Mouse (Mus musculus) retina, postnatal 1 day (tissue): ENCODE data around the gene Gm7534.
"Not testable (repeated sequence)": the region's sequence is repeated elsewhere in the genome, so short reads cannot be mapped to it uniquely, and the experiment has no call there.

Experiments used
- DNase-seq: peaks from one replicate; pipeline ENCODE4 v3.0.0-alpha.2; 2012

Gm7534 gene

DNA sequence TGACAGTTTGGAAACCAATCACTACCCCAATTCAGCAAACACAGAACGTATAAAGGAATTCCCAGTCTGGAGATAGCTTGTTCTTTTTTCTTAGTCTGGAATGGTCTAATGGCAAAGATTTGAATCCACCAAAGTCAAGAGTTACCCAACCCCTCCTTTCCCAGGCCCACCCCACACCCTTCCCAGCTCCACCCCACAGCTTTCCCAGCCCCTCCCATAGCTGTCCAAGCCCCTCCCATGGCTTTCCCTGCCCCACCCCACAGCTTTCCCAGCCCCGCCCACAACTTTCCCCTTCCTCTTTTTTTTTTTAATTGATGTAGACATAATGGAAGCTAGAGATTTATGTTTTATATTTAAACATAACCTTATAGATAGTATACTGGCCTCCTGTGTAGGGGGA is 3.4 kb downstream of the Gm7534 start:
- DNase-seq, result no peak

DNA sequence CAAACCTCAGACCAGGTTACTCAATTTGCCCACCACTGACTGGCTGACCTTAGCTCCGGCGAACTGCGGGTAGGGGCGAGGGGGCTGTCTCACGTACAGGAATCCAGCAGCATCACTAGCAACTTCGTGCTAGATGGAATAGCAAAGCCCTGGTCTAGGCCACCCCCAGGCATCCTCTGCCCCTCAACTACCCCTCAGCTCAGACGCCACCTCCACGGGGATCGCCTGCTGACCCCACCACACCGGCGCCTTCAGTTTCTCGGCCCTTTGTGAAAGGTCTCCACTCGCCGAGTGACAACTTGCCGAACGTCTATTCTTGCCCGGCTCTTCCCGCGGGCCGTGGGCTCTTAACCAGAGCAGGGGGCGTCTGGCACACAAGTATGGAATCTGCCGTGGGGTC is 16.5 kb downstream of the Gm7534 start:
- no peak for DNase-seq

DNA sequence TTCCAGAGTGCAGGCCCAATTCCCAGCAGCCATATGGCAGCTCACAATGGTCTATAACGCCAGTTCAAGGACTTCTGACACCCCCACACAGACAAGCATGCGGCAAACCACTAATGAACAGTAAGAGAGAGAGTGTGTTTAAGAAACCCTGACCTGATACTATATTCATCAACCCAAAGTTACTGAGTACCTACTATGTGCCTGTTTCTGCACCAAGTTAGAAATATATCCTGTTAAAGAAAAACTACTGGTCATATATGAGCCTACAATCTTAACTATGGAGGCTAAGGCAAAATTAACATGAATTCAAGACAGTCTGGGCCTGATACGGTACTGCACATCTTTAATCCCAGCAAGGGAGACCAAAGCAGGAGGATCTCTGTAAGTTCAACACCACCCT is 17.2 kb downstream of the Gm7534 start:
- DNase-seq, result no peak

DNA sequence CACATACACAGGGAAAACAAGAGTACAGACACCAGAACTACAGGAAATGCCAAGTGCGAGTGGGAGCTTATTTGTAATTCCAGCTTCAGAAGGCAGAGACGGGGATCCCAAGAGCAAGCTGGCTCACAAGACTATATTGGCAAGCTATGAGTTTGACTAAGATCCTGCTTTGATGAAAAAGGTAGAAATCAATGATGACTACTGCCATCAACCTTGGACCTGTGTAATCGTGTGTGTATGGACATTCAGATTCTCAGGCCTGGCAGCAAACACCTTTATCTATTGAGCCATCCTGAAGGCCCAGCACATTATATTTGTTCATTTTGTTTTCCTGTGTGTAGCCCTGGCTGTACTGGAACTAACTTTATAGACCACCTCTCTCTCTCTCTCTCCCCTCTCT is 19.1 kb downstream of the Gm7534 start:
- no peak for DNase-seq

DNA sequence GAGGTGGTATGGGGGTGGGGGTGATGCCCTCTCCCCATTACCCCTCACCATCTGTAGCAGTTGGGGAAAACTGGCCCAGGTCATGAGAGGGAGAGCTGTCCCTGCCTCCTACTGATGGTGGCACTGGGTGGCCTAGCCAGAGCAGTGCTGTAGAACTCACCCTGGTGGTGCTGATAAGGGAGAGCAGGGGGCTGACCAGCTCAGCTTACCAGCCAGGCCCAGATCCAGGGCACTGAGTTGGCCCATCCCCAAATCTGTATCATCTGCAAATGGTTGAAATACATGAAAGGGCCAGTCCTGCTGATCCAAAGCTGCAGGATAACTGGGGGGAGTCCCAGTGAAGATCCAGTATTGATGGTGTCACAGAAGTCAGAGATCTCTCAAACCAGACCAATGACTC is 21.0 kb downstream of the Gm7534 start:
- no peak for DNase-seq

DNA sequence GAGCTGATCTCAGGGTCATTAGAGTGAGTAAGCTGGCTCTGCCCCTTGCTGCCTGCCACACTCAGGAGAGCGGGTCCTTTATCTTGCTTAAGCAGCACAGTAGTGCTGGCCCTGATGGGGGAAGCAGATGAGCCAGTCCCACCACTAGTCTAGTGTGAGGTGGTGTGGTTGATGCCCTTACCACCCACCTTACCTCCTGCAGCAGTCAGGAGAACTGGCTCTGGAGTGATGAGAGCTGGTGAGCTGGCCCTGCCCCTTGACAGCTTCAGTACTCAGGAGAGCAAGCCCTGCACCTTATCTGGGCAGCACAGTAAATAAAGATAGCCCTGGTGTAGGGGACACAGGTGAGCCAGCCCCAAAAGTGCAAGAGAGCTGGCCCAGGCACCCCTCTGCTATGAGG is 21.7 kb downstream of the Gm7534 start:
- DNase-seq, result no peak

DNA sequence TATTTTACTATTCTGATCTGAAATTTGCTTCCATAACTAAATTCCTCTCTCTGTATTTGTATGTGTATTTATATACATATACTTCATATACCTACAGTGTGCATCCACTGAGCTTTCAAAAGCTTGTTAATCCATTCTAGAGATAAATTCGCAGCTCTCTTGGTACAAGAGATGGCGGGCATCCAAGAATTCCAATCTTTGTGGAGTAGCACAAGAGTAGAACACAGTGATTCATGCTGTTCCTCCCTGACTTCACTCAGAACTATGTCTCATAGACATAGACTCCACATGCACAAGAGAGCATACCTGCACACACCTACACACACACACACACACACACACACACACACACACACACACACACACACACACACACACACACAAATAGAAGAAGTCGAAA is 30.4 kb downstream of the Gm7534 start:
- no peak for DNase-seq

DNA sequence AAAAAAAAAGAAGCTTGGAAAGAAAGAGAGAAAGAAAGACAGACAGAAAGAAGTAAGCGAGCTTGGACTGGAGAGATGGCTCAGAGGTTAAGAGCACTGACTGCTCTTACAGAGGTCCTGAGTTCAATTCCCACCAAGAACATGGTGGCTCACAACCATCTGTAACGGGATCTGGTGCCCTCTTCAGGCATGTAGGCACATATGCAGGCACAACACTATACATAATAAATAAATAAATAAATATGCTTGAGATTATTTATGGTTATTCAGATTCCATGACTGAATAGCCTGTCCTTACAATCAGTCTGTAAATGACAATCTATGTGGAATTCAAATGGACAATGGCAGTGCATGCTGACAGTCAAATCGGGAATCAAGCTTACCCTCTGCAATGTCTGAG is 35.9 kb downstream of the Gm7534 start:
- no peak for DNase-seq

DNA sequence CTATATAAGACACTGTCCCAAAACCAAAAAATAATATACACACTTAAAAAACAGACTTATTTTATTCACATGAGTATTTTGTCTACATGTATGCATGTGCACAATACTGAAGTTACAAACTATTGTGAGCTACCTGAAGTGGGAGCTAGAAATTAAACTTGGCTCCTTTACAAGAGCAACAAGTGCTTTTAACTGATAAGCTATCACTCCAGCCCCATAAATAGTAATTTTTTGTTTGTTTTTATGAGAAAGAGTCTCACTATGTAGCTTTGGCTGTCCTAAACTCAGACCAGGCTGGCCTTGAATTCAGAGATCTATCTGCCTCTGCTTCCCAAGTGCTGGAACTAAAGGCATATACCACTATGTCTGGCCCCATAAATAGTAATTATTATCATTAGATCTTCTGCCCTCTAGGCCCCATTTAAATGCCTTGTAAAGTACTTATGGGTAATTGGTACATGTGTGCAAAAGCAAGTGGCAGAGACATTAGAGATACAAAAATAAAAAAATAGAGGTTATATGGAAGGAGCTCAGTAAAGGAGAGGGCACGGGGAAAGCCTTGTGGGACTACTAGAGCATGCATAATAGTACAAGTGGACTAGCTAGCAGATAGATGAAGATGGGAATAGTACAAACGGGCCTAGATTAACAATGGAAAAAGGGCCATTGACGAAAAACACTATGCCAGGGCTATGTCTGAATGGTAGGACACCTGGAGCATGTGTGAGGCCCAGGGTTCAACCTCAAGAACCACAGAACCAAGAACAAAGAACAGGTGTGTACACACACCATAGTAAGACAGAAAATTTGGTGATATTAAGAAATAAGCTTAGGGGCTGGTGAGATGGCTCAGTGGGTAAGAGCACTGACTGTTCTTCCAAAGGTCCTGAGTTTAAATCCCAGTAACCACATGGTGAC is 37.0 kb downstream of the Gm7534 start:
- no peak for DNase-seq

DNA sequence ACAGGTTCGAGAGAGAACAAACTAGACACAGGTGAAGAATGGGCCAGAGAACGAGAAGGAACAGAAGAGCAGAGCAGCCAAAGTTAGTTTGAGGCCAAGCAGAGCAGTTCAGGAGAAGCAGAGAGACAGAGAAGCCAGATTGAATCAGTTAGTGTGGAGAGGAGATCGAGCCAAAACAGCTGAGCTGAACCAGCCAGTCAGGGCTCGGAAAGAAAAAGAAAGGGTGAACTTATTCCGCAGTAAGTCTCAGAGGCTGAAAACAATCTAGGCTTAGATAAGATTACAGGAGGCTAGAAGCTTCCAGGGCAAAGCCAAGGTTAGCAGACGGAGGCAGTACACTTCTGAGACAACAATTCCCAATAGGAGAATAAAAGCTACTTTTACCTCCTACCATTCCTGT is 37.8 kb downstream of the Gm7534 start:
- DNase-seq, result no peak

DNA sequence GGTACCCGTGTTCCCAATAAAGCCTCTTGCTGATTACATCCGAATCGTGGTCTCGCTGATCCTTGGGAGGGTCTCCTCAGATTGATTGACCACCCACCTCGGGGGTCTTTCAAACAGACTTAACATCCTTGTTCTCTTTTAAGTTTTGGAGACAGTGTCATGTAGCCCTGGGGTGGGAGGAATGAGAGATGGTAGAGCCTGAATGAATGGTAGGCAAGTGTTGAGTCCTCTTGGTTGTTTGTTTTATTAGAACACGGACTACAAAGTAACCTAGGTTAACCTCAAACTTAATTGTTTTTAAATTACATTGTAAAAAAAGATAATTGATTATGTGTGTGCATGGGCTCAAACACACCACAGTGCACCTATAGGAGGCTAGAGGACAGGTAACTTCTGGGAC is 38.2 kb downstream of the Gm7534 start:
- no peak for DNase-seq

DNA sequence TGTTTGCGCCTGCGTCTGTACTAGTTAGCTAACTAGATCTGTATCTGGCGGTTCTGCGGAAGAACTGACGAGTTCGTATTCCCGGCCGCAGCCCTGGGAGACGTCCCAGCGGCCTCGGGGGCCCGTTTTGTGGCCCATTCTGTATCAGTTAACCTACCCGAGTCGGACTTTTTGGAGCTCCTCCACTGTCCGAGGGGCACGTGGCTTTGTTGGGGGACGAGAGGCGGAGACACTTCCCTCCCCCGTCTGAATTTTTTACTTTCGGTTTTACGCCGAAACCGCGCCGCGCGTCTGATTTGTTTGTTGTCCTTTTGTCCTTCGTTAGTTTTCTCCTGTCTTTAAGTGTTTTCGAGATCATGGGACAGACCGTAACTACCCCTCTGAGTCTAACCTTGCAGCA is 42.7 kb downstream of the Gm7534 start:
- peak; percentile 50 for DNase-seq

DNA sequence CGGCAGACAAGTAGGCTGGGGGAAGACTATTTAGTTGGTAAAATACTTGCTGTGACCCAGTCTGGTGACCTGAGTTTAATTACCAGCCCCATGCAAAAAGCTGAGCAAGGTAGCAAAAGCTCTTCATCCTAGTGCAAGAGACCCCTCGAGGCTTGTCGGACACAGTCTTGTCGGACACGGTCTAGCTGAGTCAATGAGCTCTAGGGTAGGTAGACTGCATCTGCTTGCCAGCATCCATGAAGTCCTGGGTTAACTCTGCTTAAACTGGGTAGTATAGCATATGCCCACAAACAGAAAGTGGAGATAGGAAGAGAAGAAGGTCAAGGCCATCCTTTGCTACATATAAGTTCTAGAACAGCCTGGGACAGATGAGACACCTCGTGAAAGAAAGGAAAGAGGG is 44.0 kb downstream of the Gm7534 start:
- DNase-seq, result no peak

DNA sequence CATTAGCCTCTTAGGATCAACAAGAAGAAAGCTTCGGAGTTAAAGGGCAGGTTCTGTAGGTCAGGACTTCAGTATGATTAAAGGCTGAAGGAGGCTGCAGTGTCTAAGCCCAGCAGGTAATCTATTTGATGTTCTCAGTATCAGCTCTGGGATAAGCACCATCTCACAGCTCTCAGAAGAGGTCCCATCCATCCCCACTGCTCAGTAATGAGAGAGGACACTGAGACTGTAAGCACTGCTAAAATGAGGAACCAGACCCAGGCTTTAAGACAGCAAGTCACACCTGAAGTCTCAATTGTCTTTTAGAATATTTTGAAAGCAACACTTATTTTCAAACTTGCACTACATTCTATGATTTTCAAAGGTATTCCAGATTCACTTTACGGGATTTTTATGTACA is 45.2 kb downstream of the Gm7534 start:
- peak; percentile 2 for DNase-seq

DNA sequence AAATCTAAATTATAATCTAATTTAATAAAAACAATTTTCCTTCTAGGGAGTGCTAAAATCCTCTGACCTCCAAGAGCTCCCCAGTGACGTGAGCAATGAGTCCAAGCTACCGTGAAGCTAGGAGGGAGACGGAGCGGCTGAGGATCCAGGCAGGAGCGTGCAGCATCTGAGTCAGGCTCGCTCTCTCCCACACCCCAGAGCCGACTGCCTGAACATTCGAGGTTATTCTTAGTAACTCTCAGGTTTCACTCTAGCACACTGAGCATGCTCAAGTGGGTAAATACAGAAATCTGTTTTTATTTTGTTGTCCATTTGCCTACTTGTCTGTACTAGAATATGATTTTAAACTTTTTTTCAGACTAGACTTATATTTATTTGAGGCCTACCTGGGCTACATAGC is 46.1 kb downstream of the Gm7534 start:
- no peak for DNase-seq

DNA sequence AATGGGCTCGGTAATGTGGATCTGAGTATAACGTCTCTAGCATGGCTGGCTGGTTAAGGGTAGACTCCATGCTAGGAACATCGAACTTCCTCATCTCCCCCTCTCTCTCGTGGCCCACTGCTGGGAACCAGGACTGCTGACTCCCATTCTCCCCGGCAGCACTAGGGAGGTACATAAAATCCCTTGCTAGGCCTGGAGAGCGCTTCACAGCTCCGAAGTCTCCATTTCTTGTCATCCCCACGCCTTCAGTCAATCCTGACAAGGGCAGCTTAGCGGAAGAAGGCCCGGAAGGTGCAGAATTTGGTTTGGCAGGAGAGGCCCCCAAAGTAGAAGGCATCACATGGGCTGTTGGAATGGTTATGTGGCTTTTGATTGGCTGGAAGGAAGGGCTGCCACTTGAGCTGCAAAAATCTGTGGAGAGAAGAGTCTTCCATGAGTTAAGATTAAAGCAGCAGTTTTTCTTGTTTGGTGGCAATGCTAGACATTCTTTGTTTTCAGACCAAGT is 46.8 kb downstream of the Gm7534 start:
- DNase-seq, result no peak

DNA sequence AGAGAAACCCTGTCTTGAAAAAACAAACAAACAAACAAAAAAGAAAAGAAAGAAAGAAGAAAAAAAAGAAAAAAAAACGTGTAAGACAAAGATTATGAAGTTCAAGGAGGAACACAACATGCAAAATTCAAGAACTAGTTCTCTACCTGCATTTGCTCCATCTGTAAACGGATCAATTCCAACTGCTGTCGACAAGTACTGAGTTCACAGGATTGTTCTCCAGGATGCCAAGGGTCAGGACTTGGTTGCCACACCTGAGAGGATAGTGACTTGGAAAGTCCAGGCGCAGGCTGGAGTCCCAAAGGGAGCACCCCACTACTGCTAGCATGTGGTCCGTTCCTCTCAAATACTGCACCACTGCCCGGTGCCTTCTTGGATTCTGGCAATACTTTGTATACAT is 47.3 kb downstream of the Gm7534 start:
- DNase-seq, result no peak

DNA sequence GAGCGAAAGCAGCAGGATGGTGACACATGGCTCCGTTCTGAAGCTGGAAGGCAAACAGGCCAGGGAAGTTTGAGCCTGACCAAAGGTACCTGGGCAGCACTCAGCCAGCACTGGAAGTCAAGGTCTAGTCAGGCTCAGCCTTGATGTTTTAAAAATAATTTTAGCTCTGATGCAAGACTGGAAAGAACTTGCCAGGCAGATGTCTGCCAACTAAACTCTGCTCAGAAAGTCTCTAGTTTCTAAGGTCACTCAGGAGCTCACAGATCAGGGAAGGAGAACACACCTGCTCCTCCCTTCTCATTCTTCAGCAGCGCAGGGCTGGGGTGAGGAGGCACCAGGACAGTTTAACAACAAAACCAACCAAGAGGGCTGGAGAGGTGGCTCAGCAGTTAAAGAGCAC is 48.5 kb downstream of the Gm7534 start:
- no peak for DNase-seq

DNA sequence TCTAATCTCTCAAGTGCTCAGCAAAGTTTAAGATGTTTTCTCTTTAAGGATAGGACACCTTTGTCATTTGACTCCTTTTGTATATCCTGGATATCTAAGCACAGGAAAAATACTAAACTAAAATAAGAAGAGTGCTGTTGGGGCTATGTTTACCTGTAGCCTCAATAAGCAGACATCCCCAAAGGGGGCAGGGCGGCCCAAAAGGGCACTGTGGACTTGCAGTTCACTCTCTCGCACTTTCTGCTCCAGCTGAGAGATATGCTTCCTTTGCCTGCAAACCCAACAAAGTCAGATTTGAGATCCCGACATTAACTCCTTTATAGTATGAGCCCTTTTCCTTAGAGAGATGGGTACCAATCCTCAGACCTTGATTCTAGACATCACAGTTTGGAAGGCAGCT is 49.1 kb downstream of the Gm7534 start:
- no peak for DNase-seq

DNA sequence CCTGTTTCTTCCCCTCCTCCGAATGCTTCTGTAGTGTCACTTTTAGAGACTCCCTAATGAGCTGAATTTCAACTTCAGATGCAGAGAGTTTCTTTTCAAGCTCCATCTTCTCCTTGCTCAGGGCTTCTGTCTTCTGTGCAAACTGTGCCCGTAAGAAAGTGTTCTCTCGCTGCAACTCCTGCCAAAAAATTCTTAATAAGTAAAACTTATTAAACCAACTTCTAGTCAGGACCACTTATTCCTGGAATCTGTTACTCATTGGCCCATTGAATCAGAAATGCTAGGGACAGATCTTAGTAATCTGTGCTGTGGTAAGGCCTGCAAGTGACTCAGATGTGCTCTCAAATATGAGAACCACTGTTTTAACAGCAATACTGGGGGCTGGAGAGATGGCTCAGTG is 50.7 kb downstream of the Gm7534 start:
- no peak for DNase-seq

DNA sequence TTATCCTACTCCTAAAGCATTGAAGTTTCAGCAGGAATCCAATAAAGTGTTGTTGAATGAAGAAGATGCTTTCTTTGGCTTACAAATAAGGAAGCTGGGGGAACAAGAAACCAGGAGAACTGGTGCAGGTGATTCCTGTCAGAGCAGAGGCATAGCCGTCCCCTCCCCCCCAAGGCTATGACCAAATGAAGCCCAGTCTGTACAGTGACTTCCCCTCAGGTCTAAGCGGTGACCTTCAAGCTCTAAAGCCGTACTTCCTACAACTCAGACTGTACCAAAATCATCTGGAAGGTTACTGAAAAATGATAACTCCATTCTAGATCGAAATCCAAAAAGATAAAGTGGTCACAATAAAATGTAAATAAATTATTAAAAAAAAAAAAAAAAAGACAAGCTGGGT is 53.4 kb downstream of the Gm7534 start:
- DNase-seq, result no peak

DNA sequence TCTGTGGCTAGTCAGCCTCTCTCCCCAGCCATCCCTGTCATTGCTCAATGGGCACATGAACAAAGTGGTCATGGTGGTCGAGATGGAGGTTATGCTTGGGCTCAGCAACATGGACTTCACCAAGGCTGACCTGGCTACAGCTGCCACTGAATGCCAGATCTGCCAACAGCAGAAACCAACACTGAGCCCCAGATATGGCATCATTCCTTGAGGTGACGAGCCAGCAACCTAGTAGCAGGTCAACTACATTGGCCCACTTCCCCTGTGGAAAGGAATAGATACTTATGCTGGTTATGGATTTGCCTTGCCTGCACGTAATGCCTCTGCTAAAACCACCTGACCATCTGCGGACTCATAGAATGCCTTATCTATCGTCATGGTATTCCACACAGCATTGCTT is 58.5 kb downstream of the Gm7534 start:
- not testable (repeated sequence) for DNase-seq
